Mouse (Mus musculus): Measurements from ENCODE around the gene Oma1.
A peak's percentile ranks its signal among the peaks of the same experiment; 100 is the strongest.

Oma1 gene

GRCm38 (mm10) chr4:103313587-103314525 is at the start of gene Oma1:
Gene Oma1 (plus strand): TSS chr4:103313812.
- peak; percentile 99 for DNase-seq (ENCODE audit: low read depth)

DNA sequence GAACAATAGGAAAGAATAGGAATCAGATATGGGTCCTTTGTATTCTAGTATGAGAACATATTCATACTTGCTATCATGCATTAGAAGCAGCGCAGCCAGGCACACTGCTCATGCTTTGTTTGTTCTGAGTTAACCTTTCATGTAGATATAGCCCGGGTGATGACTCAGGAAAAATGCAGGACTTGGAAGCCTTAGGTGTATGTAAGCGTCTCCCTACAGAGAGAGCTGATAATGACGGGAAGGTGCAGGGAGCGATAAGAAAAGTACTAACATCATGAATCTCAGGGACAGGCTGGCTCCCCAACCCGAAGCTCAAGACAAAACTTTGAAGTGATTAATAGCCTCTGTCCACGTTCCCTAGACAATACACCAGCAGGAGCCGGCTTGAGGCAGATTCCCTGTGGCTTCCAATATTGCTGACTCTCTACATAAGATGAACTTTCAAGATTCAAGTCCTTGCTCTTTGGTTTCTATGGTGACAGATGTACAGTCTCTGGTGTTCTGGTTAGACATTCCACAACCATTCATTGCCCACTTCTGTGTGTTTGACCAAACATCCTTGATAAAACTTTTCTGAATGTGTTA is 49.7 kb upstream of the Oma1 start:
- peak; percentile 29 for DNase-seq (ENCODE audit: low read depth)

DNA sequence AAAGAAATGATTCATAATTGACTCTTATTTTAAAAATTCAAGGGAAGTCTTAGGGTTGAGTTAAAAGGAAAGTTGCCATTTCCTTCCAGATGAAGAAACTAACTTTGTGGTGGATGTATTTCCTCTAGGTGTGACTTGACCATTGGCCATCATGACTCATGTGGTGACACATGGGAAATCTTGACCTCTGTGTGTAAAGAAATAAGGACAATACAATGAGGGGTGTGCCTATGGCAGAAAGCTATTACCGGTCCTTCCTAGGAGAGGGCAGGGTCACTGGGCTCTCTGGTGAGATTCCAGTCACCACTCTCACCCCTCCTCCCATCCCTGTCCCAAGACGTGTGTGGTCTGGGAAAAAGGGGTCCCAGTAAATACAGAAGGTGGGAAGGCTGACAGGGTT is 48.4 kb upstream of the Oma1 start:
- peak; percentile 44 for DNase-seq (ENCODE audit: low read depth)

GRCm38 (mm10) chr4:103269336-103269735 is 44.3 kb upstream of the Oma1 start:
- DNase-seq (ENCODE audit: low read depth): peak; percentile 30

- no peak for DNase-seq (ENCODE audit: low read depth)
Observed at GRCm38 (mm10) chr4:103273021-103273420, 40.6 kb upstream of the Oma1 start.

DNA sequence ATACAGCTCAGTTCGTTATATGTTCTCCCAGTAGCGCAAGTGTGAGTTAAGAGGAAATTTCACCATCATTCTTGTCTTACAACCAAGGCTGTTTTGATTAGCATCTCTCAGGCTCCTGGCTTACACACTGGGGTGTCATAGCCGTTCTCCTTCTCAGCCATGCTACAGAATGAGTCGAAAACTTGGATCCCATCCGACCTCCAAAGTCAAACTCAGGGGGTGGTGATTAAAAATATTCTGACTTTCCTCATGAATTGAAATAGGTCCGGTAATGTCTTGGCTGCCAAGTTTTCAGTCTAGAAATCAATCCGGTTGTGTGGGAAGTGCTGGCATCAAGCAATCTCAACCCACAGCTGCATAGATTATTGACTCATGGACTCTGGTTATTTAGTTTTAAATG is 25.3 kb upstream of the Oma1 start:
- DNase-seq (ENCODE audit: low read depth): peak; percentile 50

DNA sequence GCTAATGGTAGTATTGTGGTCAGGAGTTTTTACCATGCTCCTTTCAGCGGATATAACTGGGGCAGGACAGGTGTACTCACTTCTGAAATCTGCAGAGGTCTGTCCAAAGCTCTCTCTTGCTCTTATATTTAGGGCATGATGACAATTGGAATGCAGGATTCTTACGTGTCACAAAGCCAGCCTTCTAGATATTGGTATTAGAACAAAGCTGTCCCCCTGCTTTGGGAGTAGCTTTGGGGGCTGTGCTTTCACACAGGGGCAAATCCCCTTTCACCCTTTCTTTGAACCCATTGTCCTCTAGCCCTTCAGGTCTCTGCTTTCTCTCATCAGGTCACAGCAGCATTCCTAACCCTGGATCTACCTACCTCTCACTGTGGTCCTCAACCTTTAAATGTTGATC is 22.8 kb upstream of the Oma1 start, which contains the start of gene 4921539E11Rik:
Gene 4921539E11Rik (minus strand): TSS at position 101 of the 400 bp plus-strand sequence.
- no peak for DNase-seq (ENCODE audit: low read depth)

DNA sequence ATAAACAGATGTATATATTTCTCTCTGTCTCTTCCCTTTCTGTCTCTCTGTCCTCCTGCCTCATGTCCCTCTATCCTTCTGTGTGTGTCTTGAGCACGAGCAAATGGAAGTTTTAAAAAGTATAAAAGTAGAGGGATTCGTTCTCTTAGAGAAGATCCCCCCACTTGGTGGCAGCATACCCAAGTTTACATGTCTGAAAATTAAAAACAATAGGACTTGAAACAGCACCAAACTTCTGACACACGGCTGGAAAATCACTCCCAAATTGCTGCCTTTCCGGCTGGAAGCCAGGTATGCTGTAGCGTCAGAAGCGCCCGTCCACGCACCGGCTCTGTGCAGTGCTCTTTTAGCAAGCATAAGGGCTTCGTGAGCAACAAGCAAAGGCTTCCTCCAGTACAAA is 14.3 kb upstream of the Oma1 start:
- peak; percentile 32 for DNase-seq (ENCODE audit: low read depth)

GRCm38 (mm10) chr4:103303851-103304250 is 9.8 kb upstream of the Oma1 start:
- DNase-seq (ENCODE audit: low read depth): no peak

GRCm38 (mm10) chr4:103314526-103314910 is 906 bp downstream of the Oma1 start:
- no peak for DNase-seq (ENCODE audit: low read depth)

DNA sequence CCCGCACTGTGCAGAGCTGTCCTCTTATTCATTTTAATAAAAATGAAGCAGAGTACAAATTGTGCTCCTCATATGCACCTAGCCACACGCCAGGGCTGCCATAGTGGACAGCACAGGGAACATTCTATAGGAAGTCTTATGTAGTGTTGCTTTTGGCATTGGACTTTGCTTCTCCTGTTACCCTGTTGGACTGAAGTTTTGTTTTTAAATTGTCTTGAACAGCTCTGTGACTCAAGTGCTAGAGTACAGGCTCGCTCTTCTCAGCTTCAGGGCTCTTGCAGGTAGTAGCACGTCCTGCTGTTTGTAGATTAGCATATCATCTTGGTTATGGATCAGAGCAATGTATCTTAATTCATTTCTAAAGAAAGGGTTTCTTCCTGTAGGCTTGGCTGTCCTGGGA is 2.2 kb downstream of the Oma1 start:
- DNase-seq (ENCODE audit: low read depth): no peak

DNA sequence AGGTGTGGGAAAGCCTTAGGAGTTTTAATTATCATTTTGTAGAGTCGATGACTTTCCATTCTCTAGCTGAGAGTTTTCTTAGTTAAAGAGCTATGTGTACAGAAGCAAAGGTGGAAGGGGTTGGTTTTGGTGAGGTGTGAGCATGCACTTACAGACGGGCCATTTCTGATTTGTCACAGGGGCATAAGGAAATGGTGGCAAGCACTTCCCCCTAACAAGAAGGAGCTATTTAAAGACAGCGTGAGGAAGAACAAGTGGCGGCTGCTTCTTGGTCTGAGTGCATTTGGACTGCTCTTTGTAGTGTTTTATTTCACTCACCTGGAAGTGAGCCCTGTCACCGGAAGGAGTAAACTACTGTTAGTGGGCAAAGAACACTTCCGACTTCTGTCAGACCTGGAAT is 7.8 kb downstream of the Oma1 start:
- DNase-seq (ENCODE audit: low read depth): no peak

DNA sequence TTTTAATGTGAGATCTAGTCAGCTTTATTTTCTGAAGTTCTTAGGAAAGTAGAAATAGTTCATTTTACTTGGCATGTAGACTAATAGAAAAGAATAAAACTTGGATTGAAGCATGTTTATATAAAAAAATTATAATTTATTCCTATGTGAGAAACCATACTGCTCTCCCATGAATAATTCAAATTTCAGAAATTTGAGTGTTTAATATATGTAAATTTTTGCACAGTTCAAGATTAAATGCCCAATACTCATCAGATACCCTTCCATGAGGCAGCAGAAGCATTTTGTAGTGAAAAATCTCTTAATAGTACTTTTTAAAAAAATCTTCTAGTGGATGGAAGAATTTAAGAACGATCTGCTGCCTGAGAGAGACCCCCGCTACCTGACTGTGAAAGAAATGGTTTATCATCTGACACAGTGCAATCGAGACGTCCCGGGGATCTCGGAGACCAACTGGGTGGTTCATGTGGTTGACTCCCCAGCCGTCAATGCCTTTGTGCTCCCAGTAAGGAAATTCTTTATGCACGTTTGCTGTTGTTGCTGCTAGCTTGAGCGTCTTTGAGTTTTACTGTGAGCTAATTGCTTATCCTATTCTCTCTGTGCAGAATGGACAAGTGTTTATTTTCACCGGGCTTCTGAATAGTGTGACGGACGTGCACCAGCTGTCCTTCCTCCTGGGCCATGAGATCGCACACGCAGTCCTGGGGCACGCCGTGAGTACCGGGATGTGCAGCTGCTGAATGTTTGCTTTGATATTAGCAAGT is 11.3 kb downstream of the Oma1 start:
- no peak for DNase-seq (ENCODE audit: low read depth)

- DNase-seq (ENCODE audit: low read depth): peak; percentile 18
Observed at GRCm38 (mm10) chr4:103326994-103327393, 13.4 kb downstream of the Oma1 start.

DNA sequence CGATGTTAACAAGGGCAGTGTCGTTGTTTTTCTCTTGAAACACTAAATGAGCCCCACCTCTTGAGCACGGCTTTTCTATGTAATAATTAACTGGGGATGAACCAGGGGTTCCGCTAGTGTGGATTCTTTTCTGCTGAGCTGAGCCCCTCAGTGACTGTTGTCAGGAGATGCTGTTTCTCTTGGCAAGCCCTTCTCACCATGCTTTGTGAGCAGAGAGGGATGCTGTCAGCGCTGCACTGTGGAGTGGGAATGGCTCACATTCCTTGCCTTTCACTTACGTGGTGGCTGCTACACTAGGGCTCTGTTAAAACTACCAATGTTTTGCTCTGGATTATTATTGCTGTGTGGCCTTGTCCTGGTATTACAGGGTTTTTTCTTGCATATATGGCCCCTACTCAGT is 15.7 kb downstream of the Oma1 start:
- no peak for DNase-seq (ENCODE audit: low read depth)

DNA sequence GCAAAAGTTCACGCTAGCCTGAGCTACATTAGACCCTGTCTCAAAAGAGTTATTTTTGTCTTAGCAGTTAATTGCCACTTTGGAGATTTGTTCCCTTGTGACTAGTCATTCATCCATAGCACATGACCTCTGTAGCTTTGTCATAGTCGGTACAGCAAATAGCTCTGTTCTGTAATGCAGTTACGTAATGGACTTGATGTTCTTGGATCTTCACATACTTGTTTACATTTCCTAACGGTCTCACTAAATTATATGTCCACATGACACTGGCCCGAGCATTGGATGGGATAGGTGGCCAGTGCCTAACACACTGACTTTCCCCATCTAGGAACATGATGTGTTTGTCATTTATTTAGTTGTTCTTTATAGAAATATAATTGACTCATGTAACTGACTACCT is 21.5 kb downstream of the Oma1 start:
- DNase-seq (ENCODE audit: low read depth): no peak

- no peak for DNase-seq (ENCODE audit: low read depth)
Observed at GRCm38 (mm10) chr4:103340726-103341125, 27.1 kb downstream of the Oma1 start.

GRCm38 (mm10) chr4:103341620-103342019 is 28.0 kb downstream of the Oma1 start:
- no peak for DNase-seq (ENCODE audit: low read depth)

DNA sequence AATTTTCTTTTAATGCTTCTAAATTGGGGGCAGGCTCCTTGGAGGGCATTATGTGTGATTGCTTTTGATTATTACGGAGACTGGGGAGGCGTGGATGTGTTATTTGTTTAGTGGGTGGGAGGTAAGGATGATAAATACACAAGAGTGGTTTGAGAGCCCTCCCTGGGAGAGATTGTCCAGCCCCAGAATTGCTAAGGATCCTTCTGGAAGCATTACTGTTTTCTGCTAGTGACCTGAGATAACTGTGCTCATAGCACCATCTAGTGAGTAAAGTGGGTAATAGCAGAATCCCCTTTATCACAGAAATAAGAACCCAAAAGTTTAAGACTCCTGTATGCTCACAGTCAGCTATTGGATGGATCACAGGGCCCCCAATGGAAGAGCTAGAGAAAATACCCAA is 32.4 kb downstream of the Oma1 start:
- peak; percentile 84 for DNase-seq (ENCODE audit: low read depth)

DNA sequence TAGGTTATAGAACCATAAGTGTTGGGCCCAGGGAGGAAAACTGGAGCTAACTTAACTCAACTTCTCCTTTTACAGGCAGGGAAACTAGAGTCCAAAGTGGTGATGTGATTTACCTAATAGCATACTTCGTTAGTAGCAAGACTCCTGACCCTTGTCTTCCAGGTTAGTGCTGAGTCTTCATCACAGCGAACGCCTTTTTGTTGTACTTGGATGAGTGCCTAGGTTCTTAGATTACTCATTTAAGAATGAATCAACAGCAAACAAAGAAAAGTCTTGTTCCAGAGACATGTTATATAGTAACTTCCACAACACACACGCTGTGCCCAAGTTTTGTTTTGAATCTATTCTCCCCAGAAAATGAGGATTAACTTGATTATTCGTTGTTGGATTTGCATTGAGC is 33.2 kb downstream of the Oma1 start:
- peak; percentile 73 for DNase-seq (ENCODE audit: low read depth)

- DNase-seq (ENCODE audit: low read depth): peak; percentile 42
Observed at GRCm38 (mm10) chr4:103349219-103349618, 35.6 kb downstream of the Oma1 start.

- no peak for DNase-seq (ENCODE audit: low read depth)
Observed at GRCm38 (mm10) chr4:103352926-103353325, 39.3 kb downstream of the Oma1 start.

GRCm38 (mm10) chr4:103357457-103357856 is 43.8 kb downstream of the Oma1 start:
- DNase-seq (ENCODE audit: low read depth): no peak
